Mouse (Mus musculus): Measurements from ENCODE around the gene Zfp93. TPM values are rescaled to one million over a fixed set of nuclear protein-coding genes. Genes with fewer than 3 reads are reported as not detected.

The Zfp93 gene
- 10 to 100 TPM; 12.8 to 18.3 TPM for total RNA-seq (2021)
- long read RNA-seq, experiment 1, transcript Zfp93-202 (4 exons, 3,508 nt): major isoform, 17 of 21 reads
- long read RNA-seq, experiment 1, partial matches to known transcripts: 3 of 21 reads
- long read RNA-seq, experiment 1, other reads (novel, unspliced or antisense): 1 of 21 reads
- long read RNA-seq, experiment 2, transcript Zfp93-202 (4 exons, 3,508 nt): major isoform, 9 of 10 reads
- long read RNA-seq, experiment 2, partial matches to known transcripts: 0 of 10 reads
- long read RNA-seq, experiment 2, other reads (novel, unspliced or antisense): 0 of 10 reads

DNA sequence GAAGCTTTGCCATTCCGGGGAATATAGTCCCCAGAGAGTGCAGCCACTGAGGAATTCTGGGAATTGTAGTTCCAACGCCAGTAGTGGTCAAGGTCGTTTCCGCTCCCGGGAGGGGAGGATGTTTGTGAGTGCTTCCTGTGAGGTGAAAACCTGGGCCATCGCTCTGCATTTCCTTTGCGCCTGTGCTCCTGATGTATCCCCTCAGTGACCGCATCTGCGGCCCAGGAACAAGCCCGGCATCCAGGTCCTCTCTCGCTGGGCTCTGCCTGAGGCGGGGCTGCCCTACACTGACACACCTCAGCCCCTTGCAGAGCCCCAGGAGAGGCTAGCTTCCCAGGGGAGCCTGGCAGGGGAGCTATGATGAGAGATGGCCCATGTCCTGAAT is at the start of gene Zfp93:
Gene Zfp93 (plus strand): TSS at position 133 of the 385 bp plus-strand sequence.
- Histone ChIP-seq H3K4me3 (peak within 1 kb of the TSS; percentile 84), H3K27ac (peak within 1 kb of the TSS; percentile 92)
- DNase-seq (ENCODE audit: extremely low spot score in 1 of 2, low spot score in 2 of 2): peak; percentile 75 to 84
- TF ChIP-seq CTCF (IDR thresholded peaks at IDR 0.05): no peak
- intact Hi-C loops (cut with DNase I): loop anchor here (1.0 to 2.0 kb wide), 3 partner anchors 16 to 33 kb away; partner anchors contain the start of genes Zfp108 and Zfp109

DNA sequence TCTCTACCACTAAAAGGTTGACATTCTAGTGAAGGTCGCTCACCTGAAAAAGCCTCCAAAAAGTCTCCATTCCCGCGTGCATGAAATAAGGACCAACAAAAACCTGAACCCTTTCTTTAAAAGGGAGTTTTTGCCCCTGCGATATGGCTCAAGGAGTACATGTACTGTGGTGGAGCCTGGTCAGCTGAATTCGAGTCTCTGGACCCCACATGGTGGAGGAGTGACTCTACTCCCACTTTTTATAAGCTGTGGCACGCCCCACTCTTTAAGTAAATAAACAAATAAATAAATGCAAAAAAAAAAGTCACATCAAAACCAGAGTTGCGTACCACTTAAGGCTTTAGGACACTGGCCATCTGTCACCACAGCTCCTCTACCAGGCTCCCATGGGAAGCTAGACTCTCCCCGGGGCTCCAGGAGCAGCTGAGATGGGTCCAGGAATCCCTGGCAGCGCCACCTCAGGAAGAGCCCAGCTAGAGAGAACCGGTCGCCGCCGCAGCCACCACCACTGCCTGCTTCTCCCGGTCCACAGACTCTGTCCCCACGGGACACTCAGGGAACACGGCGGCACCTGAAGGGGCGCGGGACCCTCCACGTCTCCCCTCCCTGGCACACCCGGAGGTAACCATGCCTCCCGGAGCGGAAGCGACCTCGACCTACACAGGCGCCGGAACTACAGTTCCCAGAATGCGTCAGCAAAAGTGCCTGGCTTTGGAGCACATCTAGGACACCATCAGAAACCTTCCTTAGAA is 33.0 kb upstream of the Zfp93 start, which contains the start of gene Zfp109:
Gene Zfp109 (minus strand): TSS at position 521 of the 752 bp plus-strand sequence.
- intact Hi-C loops (cut with DNase I): loop anchor here (1.0 to 10.0 kb wide), 2 partner anchors 33 to 272 kb away; partner anchors contain the start of gene Zfp93
- peak; percentile 70 to 74 for DNase-seq (ENCODE audit: extremely low spot score in 1 of 2, low spot score in 2 of 2)
- Histone ChIP-seq H3K27ac (peak within 1 kb of the TSS; percentile 85), H3K4me3 (peak within 1 kb of the TSS; percentile 52)
- TF ChIP-seq CTCF (IDR thresholded peaks at IDR 0.05): no peak; the same call in 1 of the 2 replicates

DNA sequence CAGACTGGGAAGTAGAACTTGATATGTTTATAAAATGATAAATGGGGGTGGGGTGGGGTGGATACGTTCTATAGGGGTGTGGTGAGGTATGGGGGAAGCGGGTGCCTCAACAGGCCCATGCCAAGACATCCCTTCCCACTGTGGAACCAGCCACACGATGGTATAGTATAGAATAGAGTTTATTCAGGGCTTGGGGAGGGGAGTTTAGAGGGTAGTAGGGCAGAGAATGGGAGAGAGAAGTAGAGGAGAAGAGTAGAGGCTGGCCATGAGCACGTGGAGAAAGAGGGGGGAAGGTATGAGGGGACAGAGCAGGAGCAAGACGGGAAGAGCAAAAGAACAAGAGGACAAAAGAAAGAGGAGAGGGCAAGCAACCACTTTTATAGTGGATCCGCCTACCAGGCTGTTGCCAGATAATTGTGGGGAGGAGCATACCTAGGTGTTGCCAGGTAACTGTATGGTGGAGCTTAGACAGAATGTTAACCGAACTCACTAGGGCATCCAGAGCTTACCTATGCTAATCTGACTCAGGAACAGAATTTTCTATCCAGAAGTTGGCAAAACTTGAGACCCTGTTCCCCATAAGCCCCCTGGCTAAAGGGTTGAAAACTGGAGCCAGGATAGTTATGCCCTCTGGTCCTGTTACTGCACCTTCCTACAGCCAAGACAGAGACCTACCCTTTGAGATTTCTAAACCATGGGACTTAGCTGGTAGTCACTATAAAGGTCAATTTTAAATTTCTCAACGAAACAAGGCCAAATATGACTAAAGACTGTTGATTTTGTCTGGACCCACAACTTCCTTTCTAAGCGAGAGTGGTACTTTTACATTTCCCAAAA is 16.2 kb upstream of the Zfp93 start:
- no peak for DNase-seq (ENCODE audit: extremely low spot score in 1 of 2, low spot score in 2 of 2)
- H3K27ac ChIP-seq: no peak overlapping the region
- intact Hi-C loops (cut with DNase I): loop anchor here (1.0 to 5.0 kb wide), 5 partner anchors 15 to 142 kb away; partner anchors contain the start of genes Zfp112, Zfp235 and Zfp93
- no peak for TF ChIP-seq CTCF (IDR thresholded peaks at IDR 0.05)
- H3K4me3 ChIP-seq: peak overlapping the region; percentile 67

DNA sequence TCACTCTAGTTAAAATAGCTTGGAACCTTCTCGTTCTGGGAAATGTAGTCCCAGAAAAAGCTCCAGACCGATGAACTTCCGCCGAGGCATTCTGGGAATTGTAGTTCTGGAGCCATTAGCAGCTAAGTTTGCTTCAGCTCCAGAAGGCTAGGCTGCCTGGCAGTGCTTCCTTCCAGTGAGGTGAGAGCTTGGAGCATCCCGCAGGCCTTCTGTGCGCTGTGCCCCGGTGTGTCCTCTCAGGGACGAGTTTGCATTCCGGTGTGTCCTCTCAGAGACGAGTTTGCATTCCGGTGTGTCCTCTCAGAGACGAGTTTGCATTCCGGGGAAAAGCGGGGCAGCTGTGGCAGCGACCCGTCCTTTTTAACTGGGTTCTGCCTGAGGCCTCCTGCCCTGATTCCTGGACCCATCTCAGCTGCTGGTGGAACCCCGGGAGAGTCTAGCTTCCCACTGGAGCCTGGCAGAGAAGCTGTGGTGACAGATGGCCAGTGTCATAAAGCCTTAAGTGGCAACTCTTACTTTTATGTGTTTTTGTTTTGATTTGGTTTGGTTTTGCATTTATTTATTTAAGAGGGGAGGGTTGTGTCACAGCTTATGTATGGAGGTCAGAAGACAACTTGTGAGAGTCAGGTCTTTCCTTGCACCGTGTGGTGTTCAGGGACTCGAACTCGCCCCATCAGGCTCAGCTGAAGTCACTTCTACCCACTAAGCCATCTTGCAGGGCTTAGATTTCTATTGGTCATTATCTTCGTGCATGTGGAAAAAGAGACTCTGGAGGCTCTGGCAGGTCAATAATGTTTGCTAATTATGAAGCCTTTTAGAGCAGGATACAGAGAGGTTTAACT is 15.4 kb upstream of the Zfp93 start, which contains the start of gene Zfp108:
Gene Zfp108 (plus strand): TSS at position 162 of the 842 bp plus-strand sequence.
- no peak for TF ChIP-seq CTCF (IDR thresholded peaks at IDR 0.05)
- Histone ChIP-seq H3K27ac (peak within 1 kb of the TSS; percentile 7; the same call in 1 of the 2 replicates), H3K4me3 (peak within 1 kb of the TSS; percentile 67)
- DNase-seq (ENCODE audit: extremely low spot score in 1 of 2, low spot score in 2 of 2): peak; percentile 81 to 86
- intact Hi-C loops (cut with DNase I): loop anchor here (1.0 to 5.0 kb wide), 6 partner anchors 15 to 173 kb away; partner anchors contain the start of genes Zfp112, Zfp180, Zfp235 and Zfp93

DNA sequence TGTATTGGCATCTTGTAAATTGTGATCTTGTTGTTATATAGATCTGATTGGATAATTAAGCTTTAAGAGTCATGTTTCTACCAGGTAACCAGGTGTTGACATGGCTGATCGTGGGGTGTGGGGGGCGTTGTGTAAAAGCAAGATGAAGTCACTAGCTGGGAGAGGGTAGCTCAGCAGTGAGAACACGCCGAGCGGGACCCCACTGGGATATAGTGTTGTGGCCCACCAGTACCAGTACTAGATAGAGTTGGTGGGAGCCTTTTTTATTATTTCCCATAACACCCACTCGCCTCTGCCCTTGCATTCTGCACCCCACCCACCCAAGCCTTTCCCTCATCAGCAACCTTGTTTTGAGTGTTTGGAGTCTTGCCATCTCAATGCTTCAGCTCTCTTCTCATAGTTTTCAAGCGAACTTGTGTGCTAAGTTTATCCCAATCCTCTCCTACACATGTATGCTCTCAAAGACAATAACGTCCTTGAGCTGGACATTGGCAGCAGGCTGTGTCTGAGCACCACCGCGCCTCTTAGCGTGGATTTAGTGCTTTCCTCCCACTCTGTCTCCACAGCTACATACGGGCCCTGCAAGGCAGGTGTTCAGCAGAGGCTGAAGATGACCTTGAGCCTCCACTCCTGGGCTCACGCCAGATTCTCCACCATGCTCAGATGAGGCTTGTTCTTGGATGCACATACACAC is 10.8 kb upstream of the Zfp93 start:
- no peak for TF ChIP-seq CTCF (IDR thresholded peaks at IDR 0.05)
- intact Hi-C loops (cut with DNase I): loop anchor here (5.0 kb wide), 1 partner anchor 177 kb away; the partner anchor contains the start of gene Zfp180
- no peak for DNase-seq (ENCODE audit: extremely low spot score in 1 of 2, low spot score in 2 of 2)
- H3K27ac ChIP-seq: no peak overlapping the region
- no peak overlapping the region for H3K4me3 ChIP-seq

DNA sequence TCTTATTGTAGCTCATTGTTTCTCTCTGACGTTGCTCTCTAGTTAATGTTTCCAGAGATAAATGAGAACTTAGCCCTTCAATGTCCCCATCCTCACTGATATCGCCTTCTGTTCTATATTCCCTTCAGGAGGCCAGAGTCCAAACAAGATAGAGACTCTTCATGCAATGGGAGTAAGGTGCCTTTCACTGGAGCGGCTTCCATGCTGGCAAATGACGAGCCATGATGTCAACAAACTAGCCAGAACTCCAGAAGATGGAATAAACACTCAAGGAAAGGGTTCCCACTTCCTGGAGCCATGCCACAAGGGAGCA is 10.3 kb upstream of the Zfp93 start:
- intact Hi-C loops (cut with DNase I): loop anchor here (5.0 kb wide), 1 partner anchor 178 kb away; the partner anchor contains the start of gene Zfp180

DNA sequence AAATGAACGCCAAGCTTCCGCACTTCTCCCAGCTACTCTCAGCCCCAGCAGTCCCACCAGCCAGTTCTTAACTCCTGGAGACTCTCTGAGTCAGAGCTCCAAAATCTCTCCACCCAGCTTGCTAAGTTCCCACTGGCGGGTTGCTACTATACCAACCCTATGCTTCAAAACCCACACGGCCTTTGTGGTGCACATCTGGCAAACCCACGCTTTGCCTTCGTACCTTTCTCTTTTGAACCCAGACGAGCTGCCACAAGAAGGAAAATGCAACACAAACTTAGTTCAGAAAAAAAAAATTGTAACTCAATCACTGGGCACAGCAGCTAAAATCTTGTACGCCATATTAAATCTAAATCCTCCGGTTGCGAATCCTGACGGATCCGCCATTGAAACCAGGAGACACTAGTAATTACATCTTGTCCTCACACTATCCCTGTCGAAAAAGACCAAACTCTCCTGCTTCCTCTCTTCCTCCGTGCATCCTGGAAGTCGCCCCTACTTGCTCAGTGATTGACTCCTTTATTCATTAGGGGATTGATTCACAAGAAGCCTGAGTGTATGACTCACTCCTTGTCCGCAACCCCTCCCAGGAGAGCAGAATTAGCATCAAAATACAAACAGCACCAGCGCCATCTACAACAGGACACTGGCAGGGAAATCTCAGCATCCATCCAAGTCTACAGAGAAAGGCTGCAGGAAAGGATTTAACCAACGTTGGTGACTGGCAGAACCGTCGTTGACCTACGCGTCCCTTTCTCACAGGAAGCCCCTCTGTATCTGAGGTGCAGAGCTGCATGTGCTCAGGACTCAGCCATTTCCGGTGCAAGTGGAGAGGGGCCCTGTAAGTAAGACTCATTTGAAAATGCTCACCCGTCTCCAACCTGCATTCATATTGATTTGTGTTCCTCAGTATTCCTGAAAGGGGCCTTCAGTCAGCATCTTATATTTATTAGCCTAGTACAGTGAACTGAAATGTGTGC is 1.8 kb upstream of the Zfp93 start:
- Histone ChIP-seq H3K27ac (no peak overlapping the region), H3K4me3 (no peak overlapping the region)
- no peak for TF ChIP-seq CTCF (IDR thresholded peaks at IDR 0.05)
- intact Hi-C loops (cut with DNase I): no loop called here
- no peak for DNase-seq (ENCODE audit: extremely low spot score in 1 of 2, low spot score in 2 of 2)

More for the DNA sequence above, 10.3 kb upstream of the Zfp93 start:
- Histone ChIP-seq H3K4me3 (no peak overlapping the region), H3K27ac (no peak overlapping the region)
- no peak for TF ChIP-seq CTCF (IDR thresholded peaks at IDR 0.05)
- DNase-seq (ENCODE audit: extremely low spot score in 1 of 2, low spot score in 2 of 2): no peak

DNA sequence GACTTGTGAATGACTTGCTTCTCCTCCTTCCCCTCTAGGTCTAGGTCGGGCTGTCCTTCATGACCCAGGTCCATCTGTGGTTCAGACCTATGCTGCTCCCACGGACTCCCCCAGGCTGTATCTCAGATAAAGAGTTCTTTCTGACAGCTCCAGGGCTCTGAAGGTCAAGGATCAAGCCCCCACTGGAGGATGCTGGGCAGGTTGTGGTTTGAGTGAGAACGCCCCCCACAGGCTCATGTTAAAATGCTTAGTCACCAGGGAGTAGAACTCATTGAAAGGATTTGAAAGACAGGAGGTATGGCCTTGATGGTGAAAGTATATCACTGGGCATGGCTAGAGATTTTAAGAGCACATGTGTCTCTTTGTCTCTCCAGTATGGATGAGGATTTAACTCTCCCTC is 964 bp upstream of the Zfp93 start:
- DNase-seq (ENCODE audit: extremely low spot score in 1 of 2, low spot score in 2 of 2): no peak
- Histone ChIP-seq H3K27ac (no peak overlapping the region), H3K4me3 (no peak overlapping the region)
- intact Hi-C loops (cut with DNase I): no loop called here
- no peak for TF ChIP-seq CTCF (IDR thresholded peaks at IDR 0.05)

Measured in left cerebral cortex, adult 2 months (tissue).